Mouse (Mus musculus) heart, embryonic 14.5 days (tissue): ENCODE data around the gene Olfm2. TPM values are rescaled to one million over a fixed set of nuclear protein-coding genes. Genes with fewer than 3 reads are reported as not detected.

Source experiments
- ATAC-seq: fragments of 200-750 bp; cut with Nextera tagmentation; 2 replicates; pipeline ENCODE4 v1.8.0; 2017; ENCODE audit warnings: low read depth, moderate TSS enrichment; ENCODE audit not compliant: insufficient number of reproducible peaks, insufficient read depth, low FRiP score
- H3K27ac ChIP-seq, 2 experiments: fragments of 200-500 bp in 1 of 2; fragments of 300-500 bp in 1 of 2; sonication (generic) in 1 of 2; replicated peaks in 1 of 2; 2 replicates each; pipeline ENCODE4 v1.5.1; 2012 to 2014; ENCODE audit warnings: low read depth in 2 of 2, low read length in 2 of 2, control low read depth in 1 of 2, mild to moderate bottlenecking in 1 of 2, mixed read lengths in 1 of 2; ENCODE audit not compliant: control insufficient read depth in 1 of 2, insufficient read depth in 1 of 2
- H3K27me3 ChIP-seq: fragments of 300-500 bp; sonication (generic); 2 replicates; pipeline ENCODE4 v1.6.1; 2014; ENCODE audit warnings: mild to moderate bottlenecking, low read length, control low read depth; ENCODE audit not compliant: control insufficient read depth, insufficient read depth
- H3K36me3 ChIP-seq: fragments of 300-500 bp; sonication (generic); 2 replicates; pipeline ENCODE4 v1.6.1; 2014; ENCODE audit warnings: mild to moderate bottlenecking, control low read depth, low read length, mixed read lengths; ENCODE audit not compliant: control insufficient read depth, insufficient read depth
- H3K4me1 ChIP-seq, 2 experiments: fragments of 200-500 bp in 1 of 2; fragments of 300-500 bp in 1 of 2; sonication (generic) in 1 of 2; 2 replicates each; pipeline ENCODE4 v1.6.1; 2012 to 2014; ENCODE audit warnings: low read length in 2 of 2, control low read depth in 1 of 2, mixed read lengths in 1 of 2; ENCODE audit not compliant: control insufficient read depth in 2 of 2, insufficient read depth in 2 of 2
- H3K4me2 ChIP-seq: fragments of 300-500 bp; sonication (generic); 2 replicates; pipeline ENCODE4 v1.6.1; 2014; ENCODE audit warnings: mild to moderate bottlenecking, low read length
- H3K4me3 ChIP-seq, 2 experiments: fragments of 200-500 bp in 1 of 2; fragments of 300-500 bp in 1 of 2; sonication (generic) in 1 of 2; 2 replicates each; pipeline ENCODE4 v1.5.1; 2012 to 2014; ENCODE audit warnings: low read length in 2 of 2, mild to moderate bottlenecking in 2 of 2, control low read depth in 1 of 2, low read depth in 1 of 2, moderate library complexity in 1 of 2; ENCODE audit not compliant: control insufficient read depth in 1 of 2, insufficient read depth in 1 of 2
- H3K9ac ChIP-seq: fragments of 300-500 bp; sonication (generic); 2 replicates; pipeline ENCODE4 v1.6.1; 2014; ENCODE audit warnings: mild to moderate bottlenecking, low read length
- H3K9me3 ChIP-seq: fragments of 300-500 bp; sonication (generic); 2 replicates; pipeline ENCODE4 v1.6.1; 2016; ENCODE audit warnings: low read length, control low read depth; ENCODE audit not compliant: control insufficient read depth
- WGBS: fragments of 180-500 bp; shearing (Covaris S2); extraction: QIAGEN DNeasy Blood & Tissue Kit; methylation state at CpG from one replicate; pipeline ENCODE4 v1.1.7; 2014; 5-methylcytosine and 5-hydroxymethylcytosine counted together
- polyA plus RNA-seq: library from polyadenylated mRNA; unstranded; fragments of >200 nt; fragmentation: Nextera tagmentation; extraction: Ambion mirVana; gene quantifications from 2 replicates; pipeline ENCODE4 v1.2.1, GENCODE M21; 2014

The Olfm2 gene
- polyA plus RNA-seq, 1 experiment from 2014 or later = 1.3 TPM

DNA sequence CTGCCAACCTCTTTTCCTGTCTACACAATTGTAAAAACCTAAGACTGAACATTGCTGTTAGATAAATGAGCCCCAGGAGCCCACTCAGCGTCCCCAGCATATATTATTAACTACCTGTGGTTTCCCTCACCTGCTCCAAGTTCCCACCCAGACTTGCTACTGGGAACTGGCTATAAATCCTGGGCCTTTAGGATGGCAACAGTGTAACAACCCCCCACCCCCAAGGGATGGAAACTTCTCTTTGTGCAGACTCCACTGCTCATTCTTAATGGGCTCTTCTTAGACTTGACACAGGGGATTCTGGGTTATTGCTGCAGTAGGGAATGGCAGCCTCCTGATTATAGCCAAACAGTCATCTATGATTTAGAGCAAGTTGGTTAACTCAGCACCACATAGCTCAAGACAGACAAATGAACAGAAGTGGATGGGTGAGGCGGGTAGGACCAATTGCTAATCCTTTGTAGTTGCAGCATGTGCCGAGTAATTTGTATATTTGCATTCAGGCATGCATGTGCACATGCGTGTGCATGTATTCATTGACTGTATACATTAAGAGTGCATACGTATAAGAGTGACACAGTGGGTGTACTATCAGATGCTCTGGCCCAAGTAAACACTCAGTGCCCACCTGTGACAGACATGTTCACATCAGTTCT, 81.0 kb downstream of the Olfm2 start:
- Histone ChIP-seq H3K36me3 (peaks cover 45% of the 10 kb centered on the region), H3K9ac (no peak overlapping the region), H3K27me3 (no peaks in the 10 kb centered on the region), H3K4me3 (no peak overlapping the region), H3K27ac (no peak overlapping the region), H3K4me2 (no peak overlapping the region), H3K4me1 (no peaks in the 10 kb centered on the region), H3K9me3 (no peaks in the 10 kb centered on the region)
- no peak for ATAC-seq
- 82% methylated on average over 5 of the region's 5 CpGs for WGBS

DNA sequence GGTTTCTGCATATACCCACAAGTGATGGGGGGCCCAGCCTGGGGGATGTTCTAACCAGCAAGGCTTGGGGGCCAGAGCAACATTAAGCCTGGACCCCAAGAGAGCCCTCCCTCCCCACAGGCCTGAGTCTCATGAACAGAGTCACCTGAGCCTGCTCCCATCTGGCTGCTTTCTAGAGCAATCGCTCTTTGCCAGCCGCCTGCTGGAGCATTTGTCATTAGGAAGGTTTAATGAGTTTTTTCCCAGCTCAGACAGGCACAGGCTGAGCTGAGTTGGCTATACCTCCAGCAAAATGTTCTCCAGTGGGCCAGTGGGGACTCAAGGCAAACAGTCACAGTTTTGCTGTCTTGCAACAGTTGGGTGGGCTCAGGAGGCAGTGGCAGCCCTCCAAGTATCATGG, 81.8 kb downstream of the Olfm2 start:
- Histone ChIP-seq H3K27me3 (no peaks in the 10 kb centered on the region), H3K27ac (no peak overlapping the region), H3K4me3 (no peak overlapping the region), H3K4me1 (no peaks in the 10 kb centered on the region), H3K36me3 (peaks cover 52% of the 10 kb centered on the region), H3K4me2 (no peak overlapping the region), H3K9ac (no peak overlapping the region), H3K9me3 (no peaks in the 10 kb centered on the region)
- 84% methylated on average over 2 of the region's 2 CpGs for WGBS
- no peak for ATAC-seq

DNA sequence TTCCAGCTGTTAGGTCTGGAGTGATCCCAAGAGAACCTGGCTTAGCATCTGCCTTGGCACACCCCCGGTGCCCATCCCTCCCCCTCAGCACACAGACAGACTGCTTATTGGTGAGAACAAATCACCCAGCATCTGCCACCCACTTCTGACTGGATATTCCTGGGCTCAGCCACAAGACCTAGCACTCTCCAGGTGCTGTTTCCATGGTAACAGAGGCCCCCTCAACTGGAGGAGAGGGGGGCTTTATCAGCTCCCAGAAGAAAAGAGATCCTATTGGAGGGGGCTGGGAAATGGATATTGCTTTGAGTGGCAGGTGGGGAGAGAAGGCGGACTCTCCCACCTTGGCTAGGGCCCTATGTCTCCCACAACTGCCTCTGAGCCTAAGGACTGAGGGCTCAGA, 82.2 kb downstream of the Olfm2 start:
- H3K27ac ChIP-seq = no peak overlapping the region
- no peaks in the 10 kb centered on the region for H3K4me1 ChIP-seq
- H3K4me3 ChIP-seq = no peak overlapping the region
- peaks cover 56% of the 10 kb centered on the region for H3K36me3 ChIP-seq
- no peaks in the 10 kb centered on the region for H3K27me3 ChIP-seq
- no peak overlapping the region for H3K4me2 ChIP-seq
- no peak overlapping the region for H3K9ac ChIP-seq
- 96% methylated on average over 2 of the region's 2 CpGs for WGBS
- no peaks in the 10 kb centered on the region for H3K9me3 ChIP-seq
- no peak for ATAC-seq

DNA sequence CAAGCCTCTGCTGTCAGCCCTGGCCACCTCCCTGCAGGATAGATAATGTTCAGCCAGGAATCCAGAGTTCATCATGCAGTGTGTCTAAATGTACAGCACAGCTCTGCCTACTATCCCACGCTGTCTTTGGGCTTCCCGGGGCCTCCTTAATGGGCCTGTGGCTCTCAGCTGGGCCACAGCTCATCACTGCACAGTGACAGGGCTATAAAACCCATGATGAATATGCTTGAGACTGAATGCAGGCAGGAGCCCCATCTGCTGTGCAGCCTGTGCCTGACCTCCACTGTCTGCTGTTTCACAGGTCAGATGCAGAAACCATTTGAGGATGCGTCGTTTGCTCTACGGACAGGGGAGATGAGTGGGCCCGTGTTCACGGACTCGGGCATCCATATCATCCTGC, 83.3 kb downstream of the Olfm2 start:
- no peak for ATAC-seq
- Histone ChIP-seq H3K27me3 (no peaks in the 10 kb centered on the region), H3K4me3 (no peak overlapping the region), H3K36me3 (peaks cover 64% of the 10 kb centered on the region), H3K27ac (no peak overlapping the region), H3K9me3 (no peaks in the 10 kb centered on the region), H3K4me1 (peaks cover 0 to 7% of the 10 kb centered on the region in 2 experiments; a peak in 3 of 4 replicates), H3K4me2 (no peak overlapping the region), H3K9ac (no peak overlapping the region)
- 96% methylated on average over 8 of the region's 8 CpGs for WGBS

DNA sequence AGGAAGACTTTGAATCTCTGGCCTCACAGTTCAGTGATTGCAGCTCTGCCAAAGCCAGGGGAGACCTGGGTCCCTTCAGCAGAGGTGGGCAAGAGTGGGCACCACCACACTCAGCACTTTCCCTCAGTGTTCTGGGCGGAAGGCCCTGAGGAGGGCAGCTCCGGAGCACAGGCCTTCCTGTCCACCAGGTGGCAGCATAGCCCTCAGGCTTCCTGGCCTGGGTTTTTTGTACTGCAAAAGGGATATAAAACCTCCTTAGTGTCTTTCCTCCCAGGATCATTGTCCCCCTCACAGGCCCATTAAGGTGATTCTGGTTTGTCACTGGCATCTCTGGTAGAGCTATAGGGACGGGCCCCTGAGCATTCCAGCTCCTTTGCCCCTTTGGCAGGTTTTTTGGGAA, 83.8 kb downstream of the Olfm2 start:
- WGBS = 45% methylated on average over 3 of the region's 3 CpGs
- H3K4me2 ChIP-seq = no peak overlapping the region
- no peak for ATAC-seq

DNA sequence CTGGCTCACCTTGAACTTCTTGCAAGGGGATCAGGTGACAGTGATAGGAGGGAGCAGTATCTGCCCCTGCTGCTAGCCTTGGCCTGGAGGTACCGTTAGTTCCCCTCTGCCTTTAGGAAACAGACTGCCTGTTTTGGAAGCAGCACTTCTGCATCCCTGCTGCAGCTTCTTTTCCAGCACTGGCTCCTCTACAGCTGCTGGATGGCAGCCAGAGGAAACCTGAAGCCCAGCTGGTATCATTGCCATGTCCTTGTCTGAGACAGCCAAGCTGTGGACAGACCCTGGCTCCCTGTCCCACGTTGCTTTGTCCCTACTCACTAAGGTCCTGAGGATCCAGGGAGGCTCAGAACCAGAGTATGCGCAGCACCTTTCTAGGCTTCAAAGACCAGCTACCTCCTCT, 88.6 kb downstream of the Olfm2 start:
- no peaks in the 10 kb centered on the region for H3K9me3 ChIP-seq
- no peak overlapping the region for H3K4me2 ChIP-seq
- H3K27me3 ChIP-seq = no peaks in the 10 kb centered on the region
- ATAC-seq = no peak
- peak overlapping the region; percentile 13; the same call in 1 of the 2 replicates for H3K9ac ChIP-seq
- no peak overlapping the region for H3K4me3 ChIP-seq
- peaks cover 83% of the 10 kb centered on the region for H3K36me3 ChIP-seq
- peak overlapping the region in 1 of 2 experiments; percentile 61; a peak in 1 of 4 replicates for H3K27ac ChIP-seq
- peaks cover 0 to 34% of the 10 kb centered on the region in 2 experiments; a peak in 3 of 4 replicates for H3K4me1 ChIP-seq
- 54% methylated on average over 3 of the region's 3 CpGs for WGBS

More for the DNA sequence above, 83.8 kb downstream of the Olfm2 start:
- Histone ChIP-seq H3K9me3 (no peaks in the 10 kb centered on the region), H3K27ac (no peak overlapping the region), H3K36me3 (peaks cover 69% of the 10 kb centered on the region), H3K4me3 (no peak overlapping the region), H3K27me3 (no peaks in the 10 kb centered on the region), H3K9ac (no peak overlapping the region), H3K4me1 (peaks cover 0 to 13% of the 10 kb centered on the region in 2 experiments; a peak in 3 of 4 replicates)

DNA sequence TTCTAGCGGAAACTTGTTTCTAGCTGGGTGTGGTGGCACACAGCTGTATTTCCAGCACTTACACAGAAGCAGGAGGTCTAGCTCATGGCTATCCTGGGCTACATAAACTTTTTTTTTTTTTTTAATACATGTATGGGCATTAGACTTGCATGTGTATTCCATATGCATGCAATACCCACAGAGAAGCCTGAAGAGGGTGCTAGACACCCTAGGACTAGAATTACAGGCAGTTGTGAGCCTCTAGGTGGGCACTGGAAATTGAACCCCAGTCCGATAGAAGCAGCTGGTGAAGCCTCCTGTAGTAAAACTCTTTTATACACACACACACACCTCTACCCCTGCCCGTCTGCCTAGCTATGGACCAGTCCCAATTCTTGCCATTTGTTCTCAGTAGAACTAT, 92.3 kb downstream of the Olfm2 start:
- Histone ChIP-seq H3K27ac (no peak overlapping the region), H3K9ac (no peak overlapping the region), H3K9me3 (no peaks in the 10 kb centered on the region), H3K4me3 (no peak overlapping the region), H3K4me1 (peaks cover 2 to 38% of the 10 kb centered on the region in 2 experiments; a peak in 3 of 4 replicates), H3K36me3 (peaks cover 52% of the 10 kb centered on the region), H3K27me3 (no peaks in the 10 kb centered on the region), H3K4me2 (no peak overlapping the region)
- 92% methylated on average over 3 of the region's 3 CpGs for WGBS
- ATAC-seq = no peak

DNA sequence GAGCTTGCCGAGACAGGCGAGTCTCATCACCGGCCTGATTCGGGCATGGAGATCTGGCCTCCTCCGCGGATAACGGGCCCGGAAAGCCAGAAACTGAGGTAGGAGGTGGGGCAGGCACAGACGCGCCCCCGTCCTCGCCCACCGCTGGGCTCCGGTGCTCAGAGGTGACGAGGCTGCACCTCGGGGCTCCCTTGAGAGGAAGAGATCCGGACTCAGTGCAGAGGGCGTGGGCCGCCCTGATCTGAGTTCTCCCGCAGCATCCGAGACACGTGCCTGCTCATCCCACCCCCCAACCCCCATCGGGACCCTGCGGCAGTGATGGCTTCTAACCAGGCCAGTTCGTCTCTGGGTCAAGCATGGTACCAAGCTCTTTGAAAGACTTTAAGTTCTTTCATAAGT, 93.9 kb downstream of the Olfm2 start:
- H3K27me3 ChIP-seq = no peaks in the 10 kb centered on the region
- H3K4me3 ChIP-seq = peak overlapping the region; percentile 79 to 96
- WGBS = 1% methylated on average over 25 of the region's 25 CpGs
- H3K27ac ChIP-seq = 0 out of 4 replicates have a peak overlapping the region, but pooled peaks of 1 of the 2 experiments have one; percentile 42
- H3K36me3 ChIP-seq = peaks cover 56% of the 10 kb centered on the region
- H3K4me1 ChIP-seq = peaks cover 2 to 25% of the 10 kb centered on the region in 2 experiments; a peak in 2 of 4 replicates
- ATAC-seq = 0 out of 2 replicates have a peak, but pooled peaks have one; percentile 10
- H3K9ac ChIP-seq = peak overlapping the region; percentile 93
- peak overlapping the region; percentile 85 for H3K4me2 ChIP-seq
- no peaks in the 10 kb centered on the region for H3K9me3 ChIP-seq
